Mouse (Mus musculus): ENCODE measurements around the gene Card11.

- TF ChIP-seq CTCF (IDR thresholded peaks at IDR 0.05; ENCODE audit: low read depth): peak; percentile 48
- TF ChIP-seq EP300 (IDR thresholded peaks at IDR 0.05; ENCODE audit: low read depth): no peak
Observed at GRCm38 (mm10) chr5:140997767-140998166, 2.6 kb downstream of the Card11 start.
